Mouse (Mus musculus) urinary bladder, postnatal 14 days (tissue): ENCODE data around the gene Htra3.

Experiments used
- DNase-seq: peaks from one replicate; pipeline ENCODE4 v3.0.0; 2021; ENCODE audit warnings: low spot score

Gene Htra3

GRCm38 (mm10) chr5:35679256-35680155, at the start of gene Htra3:
TSS of gene Htra3 (minus strand) at chr5:35679782.
- DNase-seq = peak; percentile 64

- DNase-seq = peak; percentile 58
These were observed 49.4 kb upstream of the Htra3 start for GRCm38 (mm10) chr5:35728957-35729460.

- DNase-seq = no peak
These were observed 48.9 kb upstream of the Htra3 start for GRCm38 (mm10) chr5:35728344-35728956.

GRCm38 (mm10) chr5:35727447-35727846, 47.9 kb upstream of the Htra3 start:
- no peak for DNase-seq

GRCm38 (mm10) chr5:35725840-35726239, 46.3 kb upstream of the Htra3 start:
- DNase-seq = no peak

- DNase-seq = no peak
These were observed 44.3 kb upstream of the Htra3 start for GRCm38 (mm10) chr5:35723900-35724299.

- DNase-seq = no peak
These were observed 43.1 kb upstream of the Htra3 start for GRCm38 (mm10) chr5:35722654-35723053.

GRCm38 (mm10) chr5:35721933-35722332, 42.4 kb upstream of the Htra3 start:
- no peak for DNase-seq

- no peak for DNase-seq
These were observed 40.3 kb upstream of the Htra3 start for GRCm38 (mm10) chr5:35719880-35720279.

- no peak for DNase-seq
These were observed 39.8 kb upstream of the Htra3 start for GRCm38 (mm10) chr5:35719343-35719742.

- no peak for DNase-seq
These were observed 39.2 kb upstream of the Htra3 start for GRCm38 (mm10) chr5:35718817-35719216.

- peak; percentile 68 for DNase-seq
These were observed 38.4 kb upstream of the Htra3 start for GRCm38 (mm10) chr5:35717946-35718345.

- no peak for DNase-seq
These were observed 37.9 kb upstream of the Htra3 start for GRCm38 (mm10) chr5:35717455-35717854.

- peak; percentile 79 for DNase-seq
These were observed 34.2 kb upstream of the Htra3 start for GRCm38 (mm10) chr5:35713649-35714354.

GRCm38 (mm10) chr5:35712517-35712916, 32.9 kb upstream of the Htra3 start:
- no peak for DNase-seq

GRCm38 (mm10) chr5:35710931-35711330, 31.3 kb upstream of the Htra3 start:
- no peak for DNase-seq

- DNase-seq = no peak
These were observed 30.9 kb upstream of the Htra3 start for GRCm38 (mm10) chr5:35710481-35710880.

- no peak for DNase-seq
These were observed 25.8 kb upstream of the Htra3 start for GRCm38 (mm10) chr5:35705411-35705810.

GRCm38 (mm10) chr5:35703814-35704213, 24.2 kb upstream of the Htra3 start:
- no peak for DNase-seq

- DNase-seq = no peak
These were observed 23.6 kb upstream of the Htra3 start for GRCm38 (mm10) chr5:35703183-35703582.

GRCm38 (mm10) chr5:35702582-35703140, 23.1 kb upstream of the Htra3 start:
- no peak for DNase-seq

GRCm38 (mm10) chr5:35701042-35701441, 21.5 kb upstream of the Htra3 start:
- peak; percentile 79 for DNase-seq
